Mouse (Mus musculus): ENCODE results near the gene Clk2.

The Clk2 gene

DNA sequence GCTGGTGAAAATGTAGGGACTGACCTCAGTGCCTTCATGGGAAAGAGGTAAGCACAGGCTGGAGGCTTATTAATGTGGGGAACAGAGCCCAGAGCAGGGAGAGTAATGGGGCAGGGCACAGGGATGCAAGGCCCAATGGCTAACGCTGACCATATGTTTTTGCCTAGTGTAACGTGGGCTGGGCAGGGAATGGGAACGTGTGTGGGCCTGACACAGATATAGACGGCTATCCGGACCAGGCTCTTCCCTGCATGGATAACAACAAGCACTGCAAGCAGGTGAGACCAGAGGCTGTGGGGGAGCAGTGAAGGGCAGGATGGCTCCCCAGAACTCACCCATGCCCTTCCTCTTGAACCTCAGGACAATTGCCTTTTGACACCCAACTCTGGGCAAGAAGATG is 56.6 kb downstream of the Clk2 start:
- in situ Hi-C loops (cut with MboI), result no loop called here

DNA sequence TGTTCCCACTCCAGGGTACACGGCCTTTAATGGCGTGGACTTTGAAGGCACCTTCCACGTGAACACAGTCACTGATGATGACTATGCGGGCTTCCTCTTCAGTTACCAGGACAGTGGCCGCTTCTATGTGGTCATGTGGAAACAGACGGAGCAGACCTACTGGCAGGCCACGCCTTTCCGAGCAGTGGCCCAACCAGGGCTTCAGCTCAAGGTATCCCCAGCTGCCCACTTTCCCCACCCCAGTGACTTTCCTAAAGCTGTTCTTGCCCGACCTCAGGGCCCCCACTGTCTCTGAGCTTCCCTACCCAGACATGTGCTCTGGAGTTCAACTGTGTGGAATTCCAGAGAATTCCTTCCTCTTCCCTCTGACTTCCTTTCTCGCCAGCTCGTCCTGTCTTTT is 60.2 kb downstream of the Clk2 start:
- in situ Hi-C loops (cut with MboI), result no loop called here

DNA sequence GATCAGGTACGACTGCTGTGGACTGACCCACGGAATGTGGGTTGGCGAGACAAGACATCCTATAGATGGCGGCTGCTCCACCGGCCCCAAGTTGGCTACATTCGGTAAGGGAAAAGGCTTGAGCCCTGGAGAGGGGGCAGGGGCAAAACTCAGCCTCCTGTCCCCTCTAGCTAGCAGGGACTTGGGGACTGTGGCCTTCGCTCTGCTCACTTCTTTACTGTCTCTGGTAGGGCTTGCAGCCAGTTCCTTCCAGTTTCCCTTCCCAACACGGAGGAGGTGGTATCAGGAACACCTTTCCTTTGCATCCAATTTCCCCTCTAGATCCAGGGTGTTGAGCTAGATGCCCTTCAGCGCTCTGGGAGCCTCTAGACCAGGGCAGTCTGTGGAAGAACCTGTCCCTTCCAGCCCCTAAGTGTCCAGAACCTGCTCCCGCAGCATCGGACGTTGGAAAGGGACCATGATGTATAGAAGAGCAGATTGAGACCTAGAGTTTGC is 60.8 kb downstream of the Clk2 start:
- in situ Hi-C loops (cut with MboI), result no loop called here

DNA sequence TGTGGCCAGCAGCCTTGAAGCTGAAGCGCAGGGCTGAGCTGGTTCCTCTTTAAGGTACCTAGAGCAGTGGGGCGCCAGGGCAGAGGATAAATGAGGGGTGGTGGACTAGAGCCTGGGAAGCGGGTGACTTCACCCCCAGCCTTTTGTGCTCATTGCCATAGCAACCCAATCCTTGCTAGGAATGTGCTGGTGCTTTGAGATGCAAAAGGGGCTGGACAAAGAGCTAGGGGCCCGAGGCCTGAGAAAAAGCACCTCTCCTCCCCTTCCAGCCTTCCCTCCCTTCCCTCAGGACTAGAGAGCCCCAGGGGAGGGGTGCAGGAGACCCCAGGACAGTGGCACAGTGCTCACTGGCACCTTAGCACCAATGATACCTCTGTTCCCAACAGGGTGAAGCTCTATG is 61.3 kb downstream of the Clk2 start:
- in situ Hi-C loops (cut with MboI), result no loop called here

DNA sequence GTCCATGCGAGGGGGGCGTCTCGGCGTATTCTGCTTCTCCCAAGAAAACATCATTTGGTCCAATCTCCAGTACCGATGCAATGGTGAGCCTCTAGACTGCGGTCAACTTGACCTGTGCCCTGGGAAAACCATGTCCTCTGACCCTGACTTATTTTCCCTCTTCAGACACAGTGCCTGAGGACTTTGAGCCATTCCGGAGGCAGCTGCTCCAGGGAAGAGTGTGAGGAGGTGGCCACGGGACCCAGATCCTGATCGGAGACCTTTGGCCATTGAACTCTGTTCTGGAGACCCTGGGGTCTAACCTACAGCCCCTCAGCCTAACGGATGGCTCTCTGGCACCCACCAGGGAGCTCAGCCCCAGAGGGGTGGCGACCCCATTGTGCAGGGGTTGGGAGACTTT is 61.8 kb downstream of the Clk2 start:
- in situ Hi-C loops (cut with MboI), result no loop called here
